Mouse (Mus musculus) forebrain, embryonic 11.5 days (tissue): ENCODE measurements around the gene Gm17728. TPM values are rescaled to one million over a fixed set of nuclear protein-coding genes. Genes with fewer than 3 reads are reported as not detected.

ENCODE experiments used
- ATAC-seq: fragments of 200-750 bp; cut with Nextera tagmentation; replicated peaks from 2 replicates; pipeline ENCODE4 v1.8.0; 2017; ENCODE audit warnings: moderate TSS enrichment; ENCODE audit not compliant: low FRiP score
- DNase-seq: peaks from one replicate; pipeline ENCODE4 v3.0.0-alpha.2; 2017; ENCODE audit warnings: low spot score
- H3K27ac ChIP-seq: fragments of 300-500 bp; sonication (generic); 2 replicates; pipeline ENCODE4 v1.5.1; 2014; ENCODE audit warnings: low read depth, low read length
- H3K27me3 ChIP-seq: fragments of 300-500 bp; sonication (generic); 2 replicates; pipeline ENCODE4 v1.6.1; 2014; ENCODE audit warnings: mild to moderate bottlenecking, low read length, mixed read lengths; ENCODE audit not compliant: control insufficient read depth, insufficient read depth
- H3K36me3 ChIP-seq: fragments of 300-500 bp; sonication (generic); 2 replicates; pipeline ENCODE4 v1.6.1; 2014; ENCODE audit warnings: mild to moderate bottlenecking, low read length, moderate library complexity, mixed read lengths; ENCODE audit not compliant: control insufficient read depth, insufficient read depth
- H3K4me1 ChIP-seq: fragments of 300-500 bp; sonication (generic); replicated peaks from 2 replicates; pipeline ENCODE4 v1.6.1; 2014; ENCODE audit warnings: low read length, mixed read lengths; ENCODE audit not compliant: control insufficient read depth, insufficient read depth
- H3K4me2 ChIP-seq: fragments of 300-500 bp; sonication (generic); 2 replicates; pipeline ENCODE4 v1.6.1; 2014; ENCODE audit warnings: low read depth, mild to moderate bottlenecking, low read length, moderate library complexity, mixed read lengths; ENCODE audit not compliant: severe bottlenecking
- H3K4me3 ChIP-seq: fragments of 300-500 bp; sonication (generic); 2 replicates; pipeline ENCODE4 v1.5.1; 2014; ENCODE audit warnings: low read depth, low read length
- H3K9ac ChIP-seq: fragments of 300-500 bp; sonication (generic); 2 replicates; pipeline ENCODE4 v1.6.1; 2014; ENCODE audit warnings: low read length
- H3K9me3 ChIP-seq: fragments of 300-500 bp; sonication (generic); 2 replicates; pipeline ENCODE4 v1.6.1; 2016; ENCODE audit warnings: low read length, mixed read lengths; ENCODE audit not compliant: control insufficient read depth
- WGBS: fragments of 180-500 bp; shearing (Covaris S2); extraction: QIAGEN DNeasy Blood & Tissue Kit; methylation state at CpG from one replicate; pipeline ENCODE4 v1.1.7; 2014; 5-methylcytosine and 5-hydroxymethylcytosine counted together
- polyA plus RNA-seq: library from polyadenylated mRNA; unstranded; fragments of >200 nt; fragmentation: Nextera tagmentation; extraction: Ambion mirVana; gene quantifications from 2 replicates; pipeline ENCODE4 v1.2.1, GENCODE M21; 2014

Gm17728 gene
- polyA plus RNA-seq, 1 experiment from 2014 or later, result not detected

DNA sequence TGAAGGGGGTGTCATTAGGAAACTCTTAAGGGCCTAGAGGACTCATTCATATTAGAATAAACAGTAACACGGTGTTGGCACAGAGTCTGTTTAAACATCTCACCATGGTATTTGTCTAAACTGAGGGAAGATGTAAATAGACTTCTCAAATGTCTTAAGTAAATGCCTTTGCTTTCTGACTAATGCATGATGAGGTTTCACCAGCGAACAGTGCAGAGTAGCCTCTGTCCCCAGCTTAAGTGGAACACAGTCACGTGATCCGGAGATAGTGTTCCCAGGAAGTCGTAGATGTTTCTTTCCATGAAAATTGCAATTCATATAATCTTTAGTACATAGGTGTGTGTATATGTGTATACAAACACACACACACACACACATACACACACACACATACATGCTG lies 34.5 kb downstream of the Gm17728 start:
- Histone ChIP-seq H3K36me3 (no peaks in the 10 kb centered on the region), H3K4me1 (no peaks in the 10 kb centered on the region), H3K4me2 (no peak overlapping the region), H3K9ac (no peak overlapping the region), H3K4me3 (no peak overlapping the region), H3K9me3 (no peaks in the 10 kb centered on the region; the same call in 1 of the 2 replicates), H3K27ac (no peak overlapping the region), H3K27me3 (no peaks in the 10 kb centered on the region)
- no peak for ATAC-seq
- no peak for DNase-seq
- WGBS, result 90% methylated on average over 5 of the region's 5 CpGs

GRCm38 (mm10) chr17:9460904-9461303 lies 39.0 kb downstream of the Gm17728 start:
- Histone ChIP-seq H3K9me3 (no peaks in the 10 kb centered on the region), H3K4me2 (no peak overlapping the region), H3K9ac (no peak overlapping the region), H3K4me3 (no peak overlapping the region), H3K36me3 (no peaks in the 10 kb centered on the region), H3K4me1 (no peaks in the 10 kb centered on the region), H3K27ac (no peak overlapping the region), H3K27me3 (no peaks in the 10 kb centered on the region)
- WGBS, result 75% methylated on average over 2 of the region's 2 CpGs
- DNase-seq, result no peak
- no peak for ATAC-seq

Other genes with a start within 250 kb of the Gm17728 start
- gene Pabpc6, start 247.7 kb downstream of the Gm17728 start, polyA plus RNA-seq, result not detected in 2 replicates